Mouse (Mus musculus) gastrocnemius, adult 8-10 months (tissue): ENCODE results near the gene Hmgxb4. TPM values are rescaled to one million over a fixed set of nuclear protein-coding genes. Genes with fewer than 3 reads are reported as not detected.
A peak's percentile ranks its signal among the peaks of the same experiment; 100 is the strongest.

ENCODE experiments used
- DNase-seq, 2 experiments: peaks; one replicate each; pipeline ENCODE4 v3.0.0; 2022; ENCODE audit warnings: low spot score in 2 of 2
- total RNA-seq, 4 experiments: library from RNA; stranded (reverse); gene quantifications; 2 replicates each; pipeline ENCODE4 v1.2.4; 2022

The Hmgxb4 gene
- total RNA-seq, 4 experiments from 2014 or later, result 6.5 to 12.7 (median 8.3) TPM

GRCm38 (mm10) chr8:75018274-75018972 is 25.3 kb downstream of the Hmgxb4 start:
- no peak for DNase-seq

GRCm38 (mm10) chr8:75023660-75024316 is 30.6 kb downstream of the Hmgxb4 start:
- DNase-seq, result no peak

GRCm38 (mm10) chr8:75025809-75026208 is 32.7 kb downstream of the Hmgxb4 start:
- DNase-seq, result no peak

GRCm38 (mm10) chr8:75030453-75031024 is 37.4 kb downstream of the Hmgxb4 start:
- no peak for DNase-seq

- DNase-seq, result no peak
These were observed 39.8 kb downstream of the Hmgxb4 start for GRCm38 (mm10) chr8:75032961-75033360.

- peak; percentile 97 for DNase-seq
These were observed 40.5 kb downstream of the Hmgxb4 start, which contains the start of gene Tom1 for GRCm38 (mm10) chr8:75033511-75034243. Gene Tom1 (plus strand): TSS chr8:75033705.

GRCm38 (mm10) chr8:75034285-75034684 is 41.1 kb downstream of the Hmgxb4 start:
- DNase-seq, result no peak

GRCm38 (mm10) chr8:75035640-75036039 is 42.5 kb downstream of the Hmgxb4 start:
- no peak for DNase-seq

- peak; percentile 45 to 60 for DNase-seq
These were observed 45.3 kb downstream of the Hmgxb4 start for GRCm38 (mm10) chr8:75038497-75038896.

GRCm38 (mm10) chr8:75039754-75040153 is 46.6 kb downstream of the Hmgxb4 start:
- DNase-seq, result no peak

- peak in 1 of 2 experiments; percentile 31 for DNase-seq
These were observed 49.0 kb downstream of the Hmgxb4 start for GRCm38 (mm10) chr8:75042171-75042570.

- DNase-seq, result no peak
These were observed 49.8 kb downstream of the Hmgxb4 start for GRCm38 (mm10) chr8:75042974-75043373.

GRCm38 (mm10) chr8:75046303-75046702 is 53.1 kb downstream of the Hmgxb4 start:
- peak in 1 of 2 experiments; percentile 44 for DNase-seq

- no peak for DNase-seq
These were observed 54.6 kb downstream of the Hmgxb4 start for GRCm38 (mm10) chr8:75047784-75048183.

GRCm38 (mm10) chr8:75053342-75053741 is 60.2 kb downstream of the Hmgxb4 start:
- no peak for DNase-seq

GRCm38 (mm10) chr8:75055673-75056072 is 62.5 kb downstream of the Hmgxb4 start:
- no peak for DNase-seq

GRCm38 (mm10) chr8:75060022-75060421 is 66.9 kb downstream of the Hmgxb4 start:
- no peak for DNase-seq

- no peak for DNase-seq
These were observed 67.7 kb downstream of the Hmgxb4 start for GRCm38 (mm10) chr8:75060815-75061214.

GRCm38 (mm10) chr8:75063290-75063689 is 70.1 kb downstream of the Hmgxb4 start:
- peak; percentile 35 to 72 for DNase-seq

GRCm38 (mm10) chr8:75064790-75065189 is 71.6 kb downstream of the Hmgxb4 start:
- peak in 1 of 2 experiments; percentile 17 for DNase-seq

GRCm38 (mm10) chr8:75067287-75067686 is 74.1 kb downstream of the Hmgxb4 start:
- no peak for DNase-seq

- no peak for DNase-seq
These were observed 77.1 kb downstream of the Hmgxb4 start for GRCm38 (mm10) chr8:75070297-75070696.
